Mouse (Mus musculus) hindbrain, embryonic 15.5 days (tissue): ENCODE data around the gene Slc4a3. TPM values are rescaled to one million over a fixed set of nuclear protein-coding genes. Genes with fewer than 3 reads are reported as not detected.
A peak's percentile ranks its signal among the peaks of the same experiment; 100 is the strongest.

Experiments
- ATAC-seq: fragments of 200-750 bp; cut with Nextera tagmentation; 2 replicates; pipeline ENCODE4 v1.8.0; 2017; ENCODE audit warnings: low read depth, moderate number of reproducible peaks, moderate TSS enrichment; ENCODE audit not compliant: low FRiP score
- H3K27ac ChIP-seq: fragments of 300-500 bp; sonication (generic); replicated peaks from 2 replicates; pipeline ENCODE4 v1.5.1; 2015; ENCODE audit warnings: mild to moderate bottlenecking, inconsistent platforms
- H3K27me3 ChIP-seq: fragments of 300-500 bp; sonication (generic); 2 replicates; pipeline ENCODE4 v1.6.1; 2015; ENCODE audit warnings: control low read depth, inconsistent platforms
- H3K36me3 ChIP-seq: fragments of 300-500 bp; sonication (generic); 2 replicates; pipeline ENCODE4 v1.6.1; 2015; ENCODE audit warnings: control low read depth, inconsistent platforms
- H3K4me1 ChIP-seq: fragments of 300-500 bp; sonication (generic); replicated peaks from 2 replicates; pipeline ENCODE4 v1.6.1; 2015; ENCODE audit warnings: control low read depth, inconsistent platforms
- H3K4me2 ChIP-seq: fragments of 300-500 bp; sonication (generic); 2 replicates; pipeline ENCODE4 v1.6.1; 2015; ENCODE audit warnings: moderate library complexity, mild to moderate bottlenecking, inconsistent platforms
- H3K4me3 ChIP-seq: fragments of 300-500 bp; sonication (generic); 2 replicates; pipeline ENCODE4 v1.5.1; 2015; ENCODE audit warnings: mild to moderate bottlenecking, inconsistent platforms
- H3K9ac ChIP-seq: fragments of 300-500 bp; sonication (generic); 2 replicates; pipeline ENCODE4 v1.6.1; 2015; ENCODE audit warnings: inconsistent platforms
- H3K9me3 ChIP-seq: fragments of 300-500 bp; sonication (generic); 2 replicates; pipeline ENCODE4 v1.6.1; 2016; ENCODE audit warnings: control low read depth, inconsistent platforms
- WGBS: fragments of 180-500 bp; shearing (Covaris S2); methylation state at CpG from one replicate; pipeline ENCODE4 v1.1.7; 2015; 5-methylcytosine and 5-hydroxymethylcytosine counted together
- polyA plus RNA-seq: library from polyadenylated mRNA; unstranded; fragments of >200 nt; fragmentation: Nextera tagmentation; extraction: Ambion mirVana; gene quantifications from 2 replicates; pipeline ENCODE4 v1.2.1, GENCODE M21; 2015

Slc4a3 gene
- polyA plus RNA-seq = 72.4 and 77.2 TPM in 2 replicates

GRCm38 (mm10) chr1:75545965-75546956 is at the start of gene Slc4a3:
Gene Slc4a3, plus strand, starts transcription at chr1:75546266.
- peak within 1 kb of the TSS; percentile 76 for H3K4me2 ChIP-seq
- peak within 1 kb of the TSS; percentile 78 for H3K4me3 ChIP-seq
- H3K27ac ChIP-seq = peak within 1 kb of the TSS; percentile 77
- peaks cover 24% of the 10 kb centered on the region; the same call in 1 of the 2 replicates for H3K36me3 ChIP-seq
- H3K4me1 ChIP-seq = peaks cover 21% of the 10 kb centered on the region
- no peaks in the 10 kb centered on the region for H3K9me3 ChIP-seq
- H3K27me3 ChIP-seq = no peaks in the 10 kb centered on the region
- peak; percentile 88 for ATAC-seq
- H3K9ac ChIP-seq = peak within 1 kb of the TSS; percentile 72
- 1% methylated on average over 63 of the region's 64 CpGs for WGBS

GRCm38 (mm10) chr1:75498897-75499296 is 47.2 kb upstream of the Slc4a3 start:
- H3K27ac ChIP-seq = no peak overlapping the region
- WGBS = 92% methylated on average over 4 of the region's 4 CpGs
- ATAC-seq = no peak
- H3K4me3 ChIP-seq = no peak overlapping the region
- H3K4me2 ChIP-seq = no peak overlapping the region
- no peaks in the 10 kb centered on the region for H3K9me3 ChIP-seq
- peaks cover 23% of the 10 kb centered on the region for H3K36me3 ChIP-seq
- H3K9ac ChIP-seq = no peak overlapping the region
- H3K4me1 ChIP-seq = peaks cover 12% of the 10 kb centered on the region
- H3K27me3 ChIP-seq = 0 out of 2 replicates have a peak, but pooled peaks cover 9% of the 10 kb centered on the region

GRCm38 (mm10) chr1:75499441-75499840 is 46.6 kb upstream of the Slc4a3 start:
- peaks cover 18% of the 10 kb centered on the region for H3K4me1 ChIP-seq
- 86% methylated on average over 7 of the region's 7 CpGs for WGBS
- no peak overlapping the region for H3K4me2 ChIP-seq
- 0 out of 2 replicates have a peak, but pooled peaks cover 9% of the 10 kb centered on the region for H3K27me3 ChIP-seq
- ATAC-seq = no peak
- H3K36me3 ChIP-seq = peaks cover 23% of the 10 kb centered on the region
- no peak overlapping the region for H3K27ac ChIP-seq
- H3K9me3 ChIP-seq = no peaks in the 10 kb centered on the region
- H3K9ac ChIP-seq = no peak overlapping the region
- no peak overlapping the region for H3K4me3 ChIP-seq

GRCm38 (mm10) chr1:75501905-75502304 is 44.2 kb upstream of the Slc4a3 start:
- Histone ChIP-seq H3K4me1 (peaks cover 27% of the 10 kb centered on the region), H3K4me2 (no peak overlapping the region), H3K4me3 (no peak overlapping the region), H3K27ac (no peak overlapping the region), H3K9ac (no peak overlapping the region), H3K27me3 (0 out of 2 replicates have a peak, but pooled peaks cover 9% of the 10 kb centered on the region), H3K36me3 (peaks cover 23% of the 10 kb centered on the region), H3K9me3 (no peaks in the 10 kb centered on the region)
- whole genome bisulfite sequencing = 94% methylated on average over 9 of the region's 9 CpGs
- no peak for ATAC-seq

GRCm38 (mm10) chr1:75502945-75503650 is 43.0 kb upstream of the Slc4a3 start:
- H3K27me3 ChIP-seq = peaks cover 14% of the 10 kb centered on the region; the same call in 1 of the 2 replicates
- H3K4me1 ChIP-seq = peaks cover 35% of the 10 kb centered on the region
- peaks cover 23% of the 10 kb centered on the region for H3K36me3 ChIP-seq
- H3K4me3 ChIP-seq = no peak overlapping the region
- no peak overlapping the region for H3K4me2 ChIP-seq
- H3K9ac ChIP-seq = no peak overlapping the region
- 89% methylated on average over 25 of the region's 25 CpGs for WGBS
- no peak overlapping the region for H3K27ac ChIP-seq
- no peak for ATAC-seq
- no peaks in the 10 kb centered on the region for H3K9me3 ChIP-seq

GRCm38 (mm10) chr1:75503651-75503980 is 42.5 kb upstream of the Slc4a3 start:
- H3K36me3 ChIP-seq = peaks cover 23% of the 10 kb centered on the region
- no peaks in the 10 kb centered on the region for H3K9me3 ChIP-seq
- no peak for ATAC-seq
- peaks cover 35% of the 10 kb centered on the region for H3K4me1 ChIP-seq
- H3K4me2 ChIP-seq = peak overlapping the region; percentile 4; the same call in 1 of the 2 replicates
- H3K9ac ChIP-seq = no peak overlapping the region
- H3K27ac ChIP-seq = no peak overlapping the region
- no peak overlapping the region for H3K4me3 ChIP-seq
- WGBS = 66% methylated on average over 23 of the region's 23 CpGs
- H3K27me3 ChIP-seq = peaks cover 14% of the 10 kb centered on the region; the same call in 1 of the 2 replicates

DNA sequence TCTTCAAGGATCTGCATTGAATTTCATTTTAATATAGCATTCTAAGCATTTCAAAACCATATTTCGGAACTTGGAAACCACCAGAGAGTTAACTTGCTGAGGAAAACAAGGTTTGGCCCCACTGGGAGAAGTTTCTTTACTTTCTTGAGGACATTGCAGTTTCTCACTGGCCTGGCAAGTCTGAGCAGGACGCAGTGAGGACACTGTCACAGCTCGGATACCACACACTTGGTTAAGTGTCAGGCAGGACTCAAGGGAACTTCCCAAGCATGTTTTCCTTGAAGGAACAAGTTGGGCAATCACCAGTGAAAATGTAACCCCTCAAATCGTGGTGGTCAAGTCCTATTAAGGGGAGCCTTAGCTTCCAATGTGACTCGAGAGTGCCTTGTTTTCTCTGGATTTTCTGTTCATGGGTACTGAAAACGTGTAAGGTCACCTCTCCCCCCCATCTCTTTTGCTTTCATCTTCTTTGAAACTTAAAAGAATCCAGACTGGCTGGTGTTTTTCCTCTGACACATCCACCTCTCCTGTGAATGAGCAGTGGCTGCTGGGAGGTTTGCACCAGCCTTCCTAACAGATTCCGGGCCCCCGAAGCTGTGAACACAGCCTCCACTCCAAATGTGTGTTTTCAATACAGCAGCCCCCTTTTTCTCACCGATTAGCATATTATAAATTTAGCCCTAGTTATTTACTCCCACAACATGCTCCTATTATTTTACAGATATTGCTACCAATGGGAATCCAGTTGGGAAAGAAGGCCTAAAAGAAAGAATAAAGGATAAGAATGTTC is 41.6 kb upstream of the Slc4a3 start:
- peak overlapping the region; percentile 90 for H3K9ac ChIP-seq
- WGBS = 64% methylated on average over 9 of the region's 9 CpGs
- no peak for ATAC-seq

DNA sequence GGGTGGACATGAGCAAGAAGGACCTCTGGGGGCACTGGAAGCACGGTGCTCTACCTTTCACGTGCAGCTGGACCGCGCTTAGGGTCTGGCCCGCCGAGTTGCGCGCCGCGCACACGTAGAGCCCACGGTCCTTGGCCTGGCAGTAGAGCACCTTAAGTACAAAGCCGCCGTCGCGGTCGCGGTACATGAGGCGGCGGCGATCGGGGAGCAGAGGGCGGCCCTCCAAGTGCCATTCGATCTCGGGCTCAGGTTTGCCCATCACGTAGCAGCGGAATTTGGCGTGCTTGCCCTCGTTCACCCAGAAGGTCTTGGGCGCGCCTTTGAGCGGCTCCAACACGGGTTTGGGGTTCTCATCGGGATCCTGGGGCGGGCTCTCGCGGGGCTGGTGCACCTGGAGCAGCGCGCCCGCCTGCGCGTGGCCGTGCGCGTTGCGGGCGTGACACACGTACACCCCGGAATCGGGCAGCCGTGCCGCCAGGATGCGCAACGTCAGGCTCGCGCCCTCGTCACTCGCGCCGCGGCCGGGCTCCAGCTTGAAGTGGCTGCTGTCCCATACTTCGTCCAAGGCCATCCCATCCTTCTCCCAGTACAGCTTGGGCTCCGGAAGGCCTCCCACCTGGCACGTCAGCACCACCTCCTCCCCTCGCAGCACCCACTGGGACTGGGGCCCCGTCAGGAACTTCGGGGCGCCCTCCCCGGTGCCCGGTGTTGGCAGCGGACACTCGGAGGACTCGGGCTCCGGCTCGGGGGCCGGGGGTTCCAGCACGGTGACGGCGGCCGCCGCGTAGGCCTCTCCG is 40.7 kb upstream of the Slc4a3 start:
- under 1% methylated on average over 84 of the region's 84 CpGs for WGBS
- H3K4me3 ChIP-seq = peak overlapping the region; percentile 65
- peak overlapping the region; percentile 94 for H3K27ac ChIP-seq
- H3K36me3 ChIP-seq = peaks cover 18% of the 10 kb centered on the region
- H3K27me3 ChIP-seq = peaks cover 17% of the 10 kb centered on the region; the same call in 1 of the 2 replicates
- peaks cover 35% of the 10 kb centered on the region for H3K4me1 ChIP-seq
- H3K4me2 ChIP-seq = peak overlapping the region; percentile 89
- peak overlapping the region; percentile 90 for H3K9ac ChIP-seq
- peak; percentile 86 for ATAC-seq
- H3K9me3 ChIP-seq = no peaks in the 10 kb centered on the region

More for the DNA sequence above, 41.6 kb upstream of the Slc4a3 start:
- Histone ChIP-seq H3K9me3 (no peaks in the 10 kb centered on the region), H3K36me3 (peaks cover 18% of the 10 kb centered on the region), H3K4me1 (peaks cover 35% of the 10 kb centered on the region), H3K27me3 (peaks cover 14% of the 10 kb centered on the region; the same call in 1 of the 2 replicates), H3K27ac (peak overlapping the region; percentile 94), H3K4me3 (peak overlapping the region; percentile 65), H3K4me2 (peak overlapping the region; percentile 89)

DNA sequence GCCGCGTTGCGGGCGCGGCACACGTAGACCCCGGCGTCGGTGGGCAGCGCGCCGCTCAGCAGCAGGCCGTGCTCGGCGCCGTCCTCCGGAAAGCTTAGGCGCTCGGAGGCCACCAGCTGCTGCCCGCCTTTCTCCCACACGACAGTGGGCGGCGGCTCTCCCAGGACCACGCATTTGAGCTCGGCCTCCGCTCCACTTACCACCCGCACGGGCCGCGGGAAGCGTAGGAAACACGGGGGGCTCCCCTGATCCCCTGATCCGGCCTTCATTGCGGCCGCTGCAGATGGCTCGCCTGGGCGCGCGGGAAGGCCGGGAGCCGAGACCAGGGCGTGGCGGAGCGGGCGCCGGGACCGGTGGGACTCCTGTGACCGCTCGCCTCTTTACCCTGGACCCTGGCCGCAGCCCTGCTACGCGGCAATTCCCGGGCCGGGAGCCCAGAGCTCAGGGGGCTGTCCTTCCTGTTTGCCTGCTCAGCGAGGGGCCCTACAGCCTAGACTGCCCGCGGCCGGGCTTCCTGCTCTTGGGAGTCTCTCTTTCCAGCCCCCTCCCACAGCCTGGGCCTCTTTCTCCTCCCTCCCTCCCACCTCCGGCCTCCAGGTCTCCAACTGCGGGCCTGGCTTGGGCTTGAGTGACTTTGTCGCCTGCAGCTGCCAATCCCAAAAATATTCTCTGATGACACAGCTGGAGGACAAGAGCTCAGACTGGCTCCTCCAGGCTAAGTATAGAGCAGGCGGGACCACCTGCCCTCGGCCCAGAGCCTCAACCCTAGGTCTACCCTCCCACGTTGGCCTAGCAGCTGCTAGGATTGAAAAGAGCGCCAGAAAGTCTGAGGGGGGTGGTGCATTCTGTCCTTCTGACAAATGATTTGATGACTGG is 39.9 kb upstream of the Slc4a3 start, which contains the start of gene Obsl1:
Gene Obsl1 (minus strand): TSS at position 497 of the 876 bp plus-strand sequence.
- peaks cover 9% of the 10 kb centered on the region for H3K36me3 ChIP-seq
- H3K27ac ChIP-seq = peak within 1 kb of the TSS; percentile 94
- peak within 1 kb of the TSS; percentile 89 for H3K4me2 ChIP-seq
- peaks cover 35% of the 10 kb centered on the region for H3K4me1 ChIP-seq
- under 1% methylated on average over 53 of the region's 65 CpGs for WGBS
- H3K9ac ChIP-seq = peak within 1 kb of the TSS; percentile 90
- ATAC-seq = peak; percentile 79
- H3K9me3 ChIP-seq = no peaks in the 10 kb centered on the region
- H3K27me3 ChIP-seq = peaks cover 17% of the 10 kb centered on the region; the same call in 1 of the 2 replicates
- H3K4me3 ChIP-seq = peak within 1 kb of the TSS; percentile 65

DNA sequence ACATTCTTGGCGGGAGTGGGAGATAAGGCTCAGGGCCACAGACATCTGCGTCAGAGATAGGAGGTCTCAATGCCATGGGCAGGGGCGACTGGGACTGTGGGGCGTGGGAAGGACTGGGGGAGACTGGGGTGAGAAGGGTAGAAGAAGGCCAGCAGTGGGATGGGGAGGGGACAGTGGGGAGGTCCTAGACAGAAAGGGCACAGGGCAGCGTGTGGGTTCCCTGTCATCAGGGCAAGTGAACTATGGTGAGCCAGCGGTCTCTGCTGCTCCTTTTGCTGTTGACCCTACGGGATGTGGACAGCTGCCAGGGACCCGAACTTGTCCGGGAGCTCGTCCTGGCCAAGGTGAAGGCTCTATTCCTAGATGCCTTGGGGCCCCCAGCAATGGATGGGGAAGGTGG is 39.1 kb upstream of the Slc4a3 start, which contains the start of gene Inha:
Gene Inha (plus strand): TSS at position 72 of the 400 bp plus-strand sequence.
- Histone ChIP-seq H3K27ac (peak within 1 kb of the TSS; percentile 94), H3K9ac (peak within 1 kb of the TSS; percentile 90), H3K4me3 (peak within 1 kb of the TSS; percentile 65), H3K36me3 (0 out of 2 replicates have a peak, but pooled peaks cover 1% of the 10 kb centered on the region), H3K27me3 (peaks cover 17% of the 10 kb centered on the region; the same call in 1 of the 2 replicates), H3K4me1 (peaks cover 35% of the 10 kb centered on the region), H3K9me3 (no peaks in the 10 kb centered on the region), H3K4me2 (peak within 1 kb of the TSS; percentile 89)
- no peak for ATAC-seq
- WGBS = 72% methylated on average over 10 of the region's 10 CpGs
